Mouse (Mus musculus): ENCODE measurements around the gene Fmo1. TPM values are rescaled to one million over a fixed set of nuclear protein-coding genes. Genes with fewer than 3 reads are reported as not detected.

Gene Fmo1
- polyA plus RNA-seq, 1 experiment = 61.4 TPM

- DNase-seq (ENCODE audit: low read depth) = no peak
Measured at GRCm38 (mm10) chr1:162863579-162863978, 2.8 kb downstream of the Fmo1 start.

- no peak for DNase-seq (ENCODE audit: low read depth)
Measured at GRCm38 (mm10) chr1:162862328-162862727, 4.1 kb downstream of the Fmo1 start.

- DNase-seq (ENCODE audit: low read depth) = peak; percentile 24
Measured at GRCm38 (mm10) chr1:162859996-162860605, 6.3 kb downstream of the Fmo1 start.

GRCm38 (mm10) chr1:162859545-162859976, 6.8 kb downstream of the Fmo1 start:
- DNase-seq (ENCODE audit: low read depth) = no peak

- DNase-seq (ENCODE audit: low read depth) = no peak
Measured at GRCm38 (mm10) chr1:162858748-162859130, 7.7 kb downstream of the Fmo1 start.

- DNase-seq (ENCODE audit: low read depth) = no peak
Measured at GRCm38 (mm10) chr1:162857766-162858747, 8.4 kb downstream of the Fmo1 start.

GRCm38 (mm10) chr1:162853812-162854482, 12.5 kb downstream of the Fmo1 start:
- DNase-seq (ENCODE audit: low read depth) = no peak

GRCm38 (mm10) chr1:162847554-162847953, 18.9 kb downstream of the Fmo1 start:
- no peak for DNase-seq (ENCODE audit: low read depth)

- no peak for DNase-seq (ENCODE audit: low read depth)
Measured at GRCm38 (mm10) chr1:162840211-162840610, 26.2 kb downstream of the Fmo1 start.

GRCm38 (mm10) chr1:162838976-162839375, 27.4 kb downstream of the Fmo1 start:
- no peak for DNase-seq (ENCODE audit: low read depth)

GRCm38 (mm10) chr1:162834342-162834741, 32.1 kb downstream of the Fmo1 start:
- no peak for DNase-seq (ENCODE audit: low read depth)

GRCm38 (mm10) chr1:162832574-162832953, 33.8 kb downstream of the Fmo1 start:
- no peak for DNase-seq (ENCODE audit: low read depth)

GRCm38 (mm10) chr1:162831838-162832573, 34.4 kb downstream of the Fmo1 start:
- no peak for DNase-seq (ENCODE audit: low read depth)

GRCm38 (mm10) chr1:162819280-162819679, 47.1 kb downstream of the Fmo1 start:
- DNase-seq (ENCODE audit: low read depth) = no peak

GRCm38 (mm10) chr1:162815381-162816127, 50.9 kb downstream of the Fmo1 start:
- no peak for DNase-seq (ENCODE audit: low read depth)

- no peak for DNase-seq (ENCODE audit: low read depth)
Measured at GRCm38 (mm10) chr1:162814932-162815331, 51.5 kb downstream of the Fmo1 start.

GRCm38 (mm10) chr1:162813836-162814156, 52.6 kb downstream of the Fmo1 start, which contains the start of gene Fmo4:
Gene Fmo4, minus strand, starts transcription at chr1:162813972.
- no peak for DNase-seq (ENCODE audit: low read depth)

GRCm38 (mm10) chr1:162813143-162813835, 53.1 kb downstream of the Fmo1 start:
- DNase-seq (ENCODE audit: low read depth) = no peak

GRCm38 (mm10) chr1:162808541-162808940, 57.9 kb downstream of the Fmo1 start:
- no peak for DNase-seq (ENCODE audit: low read depth)

- DNase-seq (ENCODE audit: low read depth) = no peak
Measured at GRCm38 (mm10) chr1:162807441-162807840, 59.0 kb downstream of the Fmo1 start.
